In the genomic region with DNA sequence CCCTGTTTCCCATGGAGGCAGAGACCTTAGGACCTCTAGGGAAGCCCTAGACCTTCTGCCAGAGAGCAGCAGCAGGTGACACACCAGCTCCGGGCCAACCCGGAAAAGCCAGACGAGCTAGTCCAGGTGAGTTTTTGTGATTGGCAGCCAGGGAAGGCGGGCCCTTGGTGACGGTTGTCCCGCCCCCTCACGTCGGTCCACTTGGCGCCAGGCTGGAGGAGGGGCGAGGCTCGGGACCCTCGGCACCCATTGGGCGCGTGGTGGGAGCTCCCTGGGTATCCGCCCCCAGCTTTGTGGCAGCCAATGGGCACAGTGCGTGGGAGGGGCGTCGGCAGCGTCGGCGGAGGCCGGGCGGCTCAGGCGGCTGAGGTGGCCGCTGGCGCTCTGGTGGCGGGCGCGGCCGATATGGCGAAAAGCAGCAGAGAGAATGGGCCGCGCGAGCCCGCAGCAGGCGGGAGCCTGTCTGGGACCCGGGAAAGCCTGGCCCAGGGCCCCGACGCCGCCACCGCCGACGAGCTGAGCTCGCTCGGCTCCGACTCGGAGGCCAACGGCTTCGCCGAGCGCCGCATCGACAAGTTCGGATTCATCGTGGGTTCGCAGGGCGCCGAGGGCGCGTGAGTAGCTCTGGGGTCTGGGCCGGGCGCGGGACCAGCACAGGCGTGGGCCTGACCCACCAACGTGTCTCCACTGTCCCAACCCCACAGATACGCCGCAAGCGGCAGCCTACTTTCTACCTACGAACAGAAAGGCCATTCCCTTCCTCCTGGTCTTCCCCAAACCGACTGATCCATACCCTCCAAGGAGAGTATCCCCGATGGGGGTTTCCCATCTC, we compare ENCODE assay signal across 8 mouse cellular contexts. TPM values are rescaled to one million over a fixed set of nuclear protein-coding genes. Genes with fewer than 3 reads are reported as not detected.
DNase-seq lines count a peak whose midpoint lies in the region; ATAC-seq and TF ChIP-seq lines count a peak whose summit lies in the region.

Tbc1d10a (plus strand) TSS at position 304 of the 832 bp plus-strand sequence.

- peak; percentile 68 for TF ChIP-seq POLR2A in heart, adult 2 months (IDR thresholded peaks at IDR 0.05; ENCODE audit: insufficient read depth, low read depth, low read length)

- peak; percentile 99 for ATAC-seq in embryonic facial prominence, embryonic 14.5 days (ENCODE audit: low read depth)
- ATAC-seq in limb, embryonic 13.5 days (ENCODE audit: low FRiP score, low read depth): peak; percentile 100
- peak; percentile 99 for ATAC-seq in midbrain, embryonic 16.5 days

- H3K27me3 ChIP-seq in embryonic facial prominence, embryonic 14.5 days (replicated peaks; ENCODE audit: control insufficient read depth, insufficient read depth, low read length): no peaks in the 10 kb centered on the region
- no peaks in the 10 kb centered on the region for H3K27me3 ChIP-seq in heart, adult 2 months (ENCODE audit: control insufficient read depth, insufficient read depth, low read length)
- no peaks in the 10 kb centered on the region for H3K27me3 ChIP-seq in limb, embryonic 13.5 days
- no peaks in the 10 kb centered on the region for H3K27me3 ChIP-seq in midbrain, embryonic 16.5 days (ENCODE audit: control insufficient read depth, insufficient read depth, low read depth, low read length)

- DNase-seq in 3T3-L1 (ENCODE audit: low read depth, low spot score): peak; percentile 95
- peak; percentile 92 to 95 for DNase-seq in adrenal gland, postnatal 4 days (ENCODE audit: low spot score in 2 of 2)
- peak; percentile 99 for DNase-seq in embryonic facial prominence, embryonic 14.5 days (ENCODE audit: low spot score)
- DNase-seq in heart, adult 2 months: peak; percentile 97 to 99
- DNase-seq in kidney, adult 8-10 months: peak; percentile 99
- peak; percentile 96 to 99 for DNase-seq in spleen, postnatal 10 days (ENCODE audit: low spot score in 2 of 2)

- intact Hi-C loops in heart, adult 2 months (cut with DNase I): no loop called here

- peak within 1 kb of the TSS; percentile 92 for H3K4me2 ChIP-seq in embryonic facial prominence, embryonic 14.5 days (ENCODE audit: low read depth, low read length)
- peak within 1 kb of the TSS; percentile 91 for H3K4me2 ChIP-seq in limb, embryonic 13.5 days (replicated peaks)
- peak within 1 kb of the TSS; percentile 96 for H3K4me2 ChIP-seq in midbrain, embryonic 16.5 days (ENCODE audit: low read length)

- peaks cover 6% of the 10 kb centered on the region; the same call in 1 of the 2 replicates for H3K79me2 ChIP-seq in heart, adult 2 months (replicated peaks; ENCODE audit: control insufficient read depth, insufficient read depth, low read length)

- peak within 1 kb of the TSS; percentile 89 for H3K9ac ChIP-seq in embryonic facial prominence, embryonic 14.5 days (ENCODE audit: low read depth, low read length)
- peak within 1 kb of the TSS; percentile 88 for H3K9ac ChIP-seq in heart, adult 2 months (ENCODE audit: low read depth, low read length)
- peak within 1 kb of the TSS; percentile 93 for H3K9ac ChIP-seq in limb, embryonic 13.5 days
- H3K9ac ChIP-seq in midbrain, embryonic 16.5 days (ENCODE audit: low read depth, low read length): peak within 1 kb of the TSS; percentile 97

- H3K27ac ChIP-seq in embryonic facial prominence, embryonic 14.5 days (replicated peaks; ENCODE audit: low read depth, low read length): peak within 1 kb of the TSS; percentile 58; the same call in 1 of the 2 replicates
- peak within 1 kb of the TSS; percentile 97 for H3K27ac ChIP-seq in heart, adult 2 months
- peak within 1 kb of the TSS; percentile 28; the same call in 1 of the 2 replicates for H3K27ac ChIP-seq in limb, embryonic 13.5 days
- H3K27ac ChIP-seq in midbrain, embryonic 16.5 days (ENCODE audit: low read length): peak within 1 kb of the TSS; percentile 79

- peak; percentile 26; the same call in 1 of the 2 replicates for TF ChIP-seq CTCF in heart, adult 2 months (IDR thresholded peaks at IDR 0.05)

- peak within 1 kb of the TSS; percentile 88 for H3K4me3 ChIP-seq in embryonic facial prominence, embryonic 14.5 days (ENCODE audit: low read depth, low read length)
- H3K4me3 ChIP-seq in heart, adult 2 months: peak within 1 kb of the TSS; percentile 94
- H3K4me3 ChIP-seq in limb, embryonic 13.5 days: peak within 1 kb of the TSS; percentile 85
- peak within 1 kb of the TSS; percentile 86 for H3K4me3 ChIP-seq in midbrain, embryonic 16.5 days (ENCODE audit: low read depth, low read length)

- 1% methylated on average over 11 of the region's 71 CpGs for WGBS in embryonic facial prominence, embryonic 14.5 days
- under 1% methylated on average over 71 of the region's 71 CpGs for WGBS in heart, adult 2 months
- under 1% methylated on average over 70 of the region's 71 CpGs for WGBS in limb, embryonic 13.5 days
- WGBS in midbrain, embryonic 16.5 days: 0% methylated on average over 67 of the region's 71 CpGs

- peaks cover 34% of the 10 kb centered on the region for H3K4me1 ChIP-seq in embryonic facial prominence, embryonic 14.5 days (ENCODE audit: control insufficient read depth, insufficient read depth, low read length)
- H3K4me1 ChIP-seq in heart, adult 2 months (ENCODE audit: control insufficient read depth, insufficient read depth, low read length): peaks cover 30% of the 10 kb centered on the region
- peaks cover 41% of the 10 kb centered on the region for H3K4me1 ChIP-seq in limb, embryonic 13.5 days
- H3K4me1 ChIP-seq in midbrain, embryonic 16.5 days (ENCODE audit: control insufficient read depth, insufficient read depth, low read length): peaks cover 13% of the 10 kb centered on the region

- TF ChIP-seq EP300 in heart, adult 2 months (IDR thresholded peaks at IDR 0.05; ENCODE audit: insufficient read depth, low read depth, low read length): 0 out of 2 replicates have a peak, but pooled peaks have one; percentile 25

- H3K9me3 ChIP-seq in embryonic facial prominence, embryonic 14.5 days (ENCODE audit: control insufficient read depth, low read length): no peaks in the 10 kb centered on the region
- H3K9me3 ChIP-seq in limb, embryonic 13.5 days: no peaks in the 10 kb centered on the region
- no peaks in the 10 kb centered on the region for H3K9me3 ChIP-seq in midbrain, embryonic 16.5 days (replicated peaks; ENCODE audit: control insufficient read depth, low read length, poor library complexity, severe bottlenecking)

- H3K36me3 ChIP-seq in embryonic facial prominence, embryonic 14.5 days (ENCODE audit: control insufficient read depth, insufficient read depth, low read length): peaks cover 19% of the 10 kb centered on the region; the same call in 1 of the 2 replicates
- H3K36me3 ChIP-seq in heart, adult 2 months (ENCODE audit: control insufficient read depth, insufficient read depth, low read length): peaks cover 14% of the 10 kb centered on the region
- peaks cover 14% of the 10 kb centered on the region for H3K36me3 ChIP-seq in limb, embryonic 13.5 days
- peaks cover 5% of the 10 kb centered on the region; the same call in 1 of the 2 replicates for H3K36me3 ChIP-seq in midbrain, embryonic 16.5 days (ENCODE audit: control insufficient read depth, insufficient read depth, low read length)

RNA-seq across cellular contexts. Expression of gene Tbc1d10a, which starts in this region (rescaled TPM):
- 10 to 100 TPM; 19.0 to 19.9 TPM for total RNA-seq in adrenal gland, postnatal 4 days (2021)
- polyA plus RNA-seq in embryonic facial prominence, embryonic 14.5 days (2014; fragmentation: Nextera tagmentation; extraction: Ambion mirVana): 30.6 and 31.0 TPM in 2 replicates
- total RNA-seq in heart, adult 2 months (2021): 10 to 100 TPM; 10.1 to 10.7 TPM
- 17.3 and 22.3 TPM in 2 replicates for polyA plus RNA-seq in heart, adult 2 months (2012; rRNA removed)
- polyA plus RNA-seq in limb, embryonic 13.5 days (2015; fragmentation: Nextera tagmentation; extraction: Ambion mirVana): 40.2 and 42.3 TPM in 2 replicates
- 33.6 and 34.8 TPM in 2 replicates for polyA plus RNA-seq in midbrain, embryonic 16.5 days (2015; fragmentation: Nextera tagmentation; extraction: Ambion mirVana)

Comparison
In these comparisons a context has a peak if more than half of its experiments do, and no peak if none do; other contexts are left out.
1. Peak in every context shown above with its lines: DNase-seq, ATAC-seq, H3K4me3 ChIP-seq and H3K27ac ChIP-seq.
2. H3K27ac ChIP-seq: peak in every context shown above with its lines; median percentile 97 in heart, adult 2 months; 79 in midbrain, embryonic 16.5 days; 58 in embryonic facial prominence, embryonic 14.5 days; 28 in limb, embryonic 13.5 days.